Mouse (Mus musculus): ENCODE measurements around the gene Ccdc162.

DNA sequence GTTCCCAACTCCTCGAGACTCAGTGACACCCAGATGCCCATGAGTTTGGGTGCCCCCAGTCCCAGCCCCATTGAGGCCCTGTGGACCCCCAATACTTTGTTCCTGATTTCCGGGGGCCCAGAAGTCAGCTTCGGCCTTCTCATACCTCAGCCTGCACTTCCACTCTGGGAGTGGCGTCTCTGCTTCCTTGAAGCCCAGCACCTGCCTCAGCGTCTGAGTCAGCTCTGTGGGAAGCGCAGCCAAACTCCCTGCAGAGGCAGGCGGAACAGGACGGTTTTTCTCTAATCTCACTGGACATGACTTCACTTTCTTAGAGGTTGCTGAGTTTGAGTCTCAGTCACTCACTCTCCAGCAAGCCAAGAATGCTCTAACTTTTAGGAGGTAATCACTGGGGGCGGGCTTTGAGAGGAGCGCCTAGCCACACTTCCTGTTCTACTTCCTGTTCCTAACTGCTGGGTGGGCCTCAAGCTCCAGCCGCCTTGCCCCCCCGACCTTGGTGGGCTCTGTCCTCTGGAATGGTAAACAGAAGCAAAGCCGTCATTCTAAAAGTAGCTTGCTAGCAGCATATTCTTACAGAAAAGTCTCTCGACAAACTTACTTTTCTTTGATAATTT is 35.5 kb upstream of the Ccdc162 start:
- TF ChIP-seq CTCF (conservative IDR thresholded peaks at IDR 0.05; ENCODE audit: low read length) (no peak), POU5F1 (IDR thresholded peaks at IDR 0.05; ENCODE audit: borderline replicate concordance, low read length) (no peak), NANOG (IDR thresholded peaks at IDR 0.05; ENCODE audit: borderline replicate concordance, low read length) (no peak)
